Mouse (Mus musculus): ENCODE data around the gene Zscan5b.

DNA sequence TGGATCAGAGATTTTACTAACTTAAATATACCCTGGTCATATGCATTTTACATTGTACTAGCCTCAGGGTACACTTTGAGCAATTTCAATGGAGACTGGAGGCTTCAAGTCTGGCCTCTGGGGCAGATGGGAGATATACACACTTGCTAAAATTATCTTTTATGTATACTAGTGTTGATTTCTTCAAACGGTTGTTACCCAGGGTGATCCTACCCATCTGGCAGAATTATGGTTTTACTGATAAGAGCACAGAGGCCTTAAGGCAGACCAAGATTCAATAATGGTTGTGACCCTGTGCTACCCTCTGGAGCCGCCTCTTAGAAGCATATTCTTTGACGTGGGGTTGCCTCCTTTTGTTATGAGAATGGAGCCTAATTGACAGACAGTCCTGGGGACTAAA lies 55.8 kb downstream of the Zscan5b start:
- TF ChIP-seq POLR2A (IDR thresholded peaks at IDR 0.05; ENCODE audit: borderline replicate concordance, low read depth, low read length) (no peak), CTCF (IDR thresholded peaks at IDR 0.05; ENCODE audit: low read depth, low read length) (no peak)
